Mouse (Mus musculus) embryo, embryonic 10 days (tissue): ENCODE data around the gene Gm20517.

ENCODE experiments used
- DNase-seq: peaks from one replicate; pipeline ENCODE4 v3.0.0-alpha.2; 2015; ENCODE audit warnings: low spot score

Gm20517 gene

GRCm38 (mm10) chr17:47710036-47710435 is 98.6 kb downstream of the Gm20517 start:
- no peak for DNase-seq

DNA sequence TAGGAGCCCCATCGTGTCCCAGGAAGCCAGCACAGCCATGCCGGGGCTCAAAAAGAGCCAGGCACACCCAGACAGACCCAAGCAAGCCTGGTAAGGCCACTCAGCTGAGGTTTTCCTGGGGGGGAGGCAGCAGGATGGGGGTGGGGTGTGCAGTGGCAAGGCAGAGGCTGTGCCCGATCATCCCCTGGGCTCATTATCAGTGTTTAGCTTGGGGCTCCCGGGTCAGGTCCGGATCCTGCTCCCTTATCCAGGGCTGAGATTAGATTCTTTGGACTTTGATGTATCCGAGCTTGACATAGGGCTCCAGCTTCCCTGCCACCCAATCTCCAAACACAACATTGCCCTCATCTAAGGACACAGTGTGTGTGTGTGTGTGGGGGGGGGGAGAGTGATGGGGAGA is 100.5 kb downstream of the Gm20517 start:
- no peak for DNase-seq

- no peak for DNase-seq
Observed at GRCm38 (mm10) chr17:47712889-47713571, 101.6 kb downstream of the Gm20517 start.

DNA sequence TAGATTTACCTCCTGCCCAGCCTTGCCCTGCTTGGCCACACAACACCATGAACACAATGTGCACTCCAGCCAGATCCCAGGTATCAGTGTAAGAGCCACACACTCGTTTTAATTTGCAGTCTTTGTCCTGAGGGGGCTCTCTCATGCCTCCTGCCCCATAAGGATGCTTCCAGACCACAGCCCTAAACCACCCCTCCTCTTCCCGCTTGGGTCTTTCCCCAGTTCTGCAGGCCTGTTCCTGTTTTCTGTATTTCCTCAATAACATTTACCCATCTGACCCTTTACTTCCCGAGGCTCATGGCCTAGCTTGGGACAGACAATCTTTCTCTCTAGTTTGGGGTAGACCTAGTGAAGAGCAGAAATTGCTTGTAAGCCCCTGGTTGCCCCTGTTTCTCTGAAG is 103.6 kb downstream of the Gm20517 start:
- no peak for DNase-seq

DNA sequence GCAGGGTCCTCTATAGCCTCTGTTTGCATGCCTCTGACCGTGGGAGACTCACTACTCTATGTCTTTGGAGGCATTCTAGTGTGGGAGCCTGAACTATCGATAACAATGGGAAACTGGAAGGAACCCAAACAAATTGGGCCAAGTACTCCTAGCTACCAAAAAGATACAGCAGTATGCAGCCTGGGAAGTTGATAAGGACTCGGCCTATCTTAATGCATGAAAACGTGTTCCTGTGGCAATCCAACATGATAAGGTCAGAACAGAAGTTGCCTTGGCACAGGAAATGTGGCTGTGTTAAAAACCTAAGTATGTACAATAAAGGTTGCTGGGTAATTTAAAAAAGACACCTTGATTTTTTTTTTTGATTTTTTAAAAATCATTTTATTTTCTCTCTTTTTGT is 109.8 kb downstream of the Gm20517 start:
- DNase-seq, result no peak

- DNase-seq, result no peak
Observed at GRCm38 (mm10) chr17:47726566-47726965, 115.2 kb downstream of the Gm20517 start, which contains the start of gene Pgc. Pgc (plus strand) TSS chr17:47726842.

DNA sequence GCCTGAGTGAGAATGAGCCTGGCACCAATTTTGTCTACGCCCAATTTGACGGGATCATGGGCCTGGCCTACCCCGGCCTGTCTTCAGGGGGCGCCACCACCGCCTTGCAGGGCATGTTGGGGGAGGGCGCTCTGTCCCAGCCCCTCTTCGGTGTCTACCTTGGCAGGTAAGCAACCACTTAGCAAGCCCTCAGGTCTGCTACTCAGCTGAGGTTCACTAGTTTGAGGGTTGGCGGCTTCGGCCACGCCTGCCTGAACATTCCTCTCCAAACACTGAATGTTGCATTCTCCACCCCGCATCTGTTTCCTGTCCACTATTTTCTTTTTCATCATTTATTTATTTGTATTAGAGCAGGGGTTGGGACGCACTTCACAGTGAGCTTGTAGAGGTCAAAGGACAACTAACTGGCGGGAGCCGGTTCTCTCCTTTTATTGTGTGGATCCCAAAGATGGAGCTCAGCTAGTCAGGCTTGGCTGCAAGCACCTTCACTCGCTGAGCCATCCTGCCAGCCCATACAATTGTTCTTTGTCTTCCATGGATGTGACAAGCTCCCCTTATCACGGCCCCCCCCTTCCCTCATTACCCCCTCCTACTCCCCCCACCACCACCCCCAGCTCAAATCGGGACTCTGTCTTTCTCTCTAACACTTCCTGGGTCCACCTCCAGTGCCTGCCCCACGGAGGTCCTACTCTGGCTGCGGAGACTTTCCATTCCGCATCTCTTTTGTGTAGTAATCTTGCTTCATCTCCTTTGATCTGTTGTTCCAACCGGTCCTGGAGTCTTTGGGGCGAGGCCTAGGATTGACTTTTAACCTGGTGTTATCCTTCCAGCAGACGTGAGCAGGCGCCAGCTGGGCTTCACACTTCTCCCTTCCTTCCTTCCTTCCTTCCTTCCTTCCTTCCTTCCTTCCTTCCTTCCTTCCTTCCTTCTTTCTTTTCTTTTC is 119.5 kb downstream of the Gm20517 start:
- no peak for DNase-seq
